Mouse (Mus musculus) cerebellum, postnatal 14 days (tissue): ENCODE results near the gene Tex33.

Experiments used
- DNase-seq, 2 experiments: peaks; one replicate each; pipeline ENCODE4 v3.0.0; 2021; ENCODE audit warnings: mixed read lengths in 2 of 2

Gene Tex33

GRCm38 (mm10) chr15:78413719-78414117 is 18.0 kb upstream of the Tex33 start:
- no peak for DNase-seq

- no peak for DNase-seq
These were observed 17.5 kb upstream of the Tex33 start for GRCm38 (mm10) chr15:78413083-78413718.

DNA sequence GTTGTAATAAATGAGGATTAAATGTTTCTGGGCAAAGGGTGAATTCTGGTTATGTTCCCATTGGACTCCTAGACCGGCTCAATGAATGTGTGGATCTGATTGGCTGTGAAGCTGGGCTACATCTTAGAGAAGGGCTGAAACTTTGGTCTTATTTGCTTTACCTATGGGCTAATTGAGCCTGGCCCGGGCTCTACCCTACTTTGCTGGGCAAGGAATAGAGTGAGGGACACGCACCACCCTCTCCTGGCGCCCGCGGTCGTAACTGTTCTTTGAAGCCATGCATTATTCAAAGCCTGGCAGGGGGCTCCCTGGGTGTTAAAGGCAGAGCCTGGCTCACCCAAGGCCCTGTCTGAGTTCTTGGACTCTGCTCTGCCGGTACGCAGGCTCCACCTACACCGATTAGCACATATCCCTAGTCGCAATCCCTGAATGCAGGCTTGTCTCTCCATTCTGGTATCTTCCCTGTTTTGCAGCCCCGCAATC is 13.9 kb upstream of the Tex33 start:
- no peak for DNase-seq

- peak; percentile 92 to 94 for DNase-seq
These were observed 10.7 kb upstream of the Tex33 start, which contains the start of gene Mpst for GRCm38 (mm10) chr15:78406293-78406934. Mpst (plus strand) TSS chr15:78406416.

DNA sequence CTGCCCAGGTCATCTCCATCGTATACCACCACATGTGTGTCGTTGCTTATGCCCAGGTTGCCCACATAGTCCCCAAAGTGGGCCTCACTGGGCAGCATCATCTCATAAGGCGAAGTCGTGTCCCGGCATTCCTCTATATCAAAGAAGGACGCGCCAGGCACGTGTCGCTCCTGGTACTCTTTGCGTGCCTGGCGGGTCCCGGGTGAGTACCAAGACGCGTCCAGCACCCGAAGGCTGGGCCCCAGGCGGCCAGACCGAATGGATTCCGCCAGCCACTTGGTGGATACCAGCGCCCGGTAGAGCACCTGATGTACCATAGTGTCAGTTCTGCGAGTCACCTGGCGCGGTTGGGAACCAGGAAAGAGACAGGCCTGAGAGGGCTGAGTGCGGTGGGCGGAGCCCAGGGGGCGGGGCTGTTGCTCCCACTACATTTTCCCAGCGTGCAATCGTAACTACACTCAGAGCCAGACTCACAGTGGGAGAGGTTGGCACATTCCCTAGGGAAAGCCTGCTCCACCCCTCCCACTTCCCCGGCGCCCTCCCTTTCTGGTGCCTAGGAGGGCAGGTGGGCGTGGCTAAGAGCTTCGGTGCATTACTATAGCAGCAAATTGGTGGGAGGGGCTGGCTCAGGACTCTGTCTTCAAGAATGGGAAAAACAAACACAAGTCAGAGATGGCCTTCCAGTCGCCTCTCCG is 10.0 kb upstream of the Tex33 start, which contains the start of gene Tst:
Tst (minus strand) TSS at position 391 of the 695 bp plus-strand sequence.
- DNase-seq, result peak; percentile 89 to 90

DNA sequence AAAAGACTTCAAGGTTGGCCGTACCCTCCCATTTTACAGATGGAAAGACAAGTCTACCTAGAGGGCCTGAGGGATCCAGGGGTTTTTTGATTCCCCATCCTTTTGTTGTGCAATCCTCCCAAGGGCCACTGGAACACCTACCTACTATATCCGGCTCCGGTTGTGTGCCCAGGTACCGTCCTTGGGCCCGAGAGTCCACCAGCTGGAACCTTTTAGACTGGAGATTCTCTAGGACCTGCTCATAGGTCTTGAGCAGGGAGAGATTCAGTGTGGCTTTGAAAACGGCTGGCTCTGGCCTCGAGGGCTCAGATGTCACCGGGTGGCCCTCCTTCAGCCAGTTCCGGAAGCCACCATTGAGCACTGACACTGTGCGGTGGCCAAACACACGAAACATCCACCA is 9.4 kb upstream of the Tex33 start:
- no peak for DNase-seq

DNA sequence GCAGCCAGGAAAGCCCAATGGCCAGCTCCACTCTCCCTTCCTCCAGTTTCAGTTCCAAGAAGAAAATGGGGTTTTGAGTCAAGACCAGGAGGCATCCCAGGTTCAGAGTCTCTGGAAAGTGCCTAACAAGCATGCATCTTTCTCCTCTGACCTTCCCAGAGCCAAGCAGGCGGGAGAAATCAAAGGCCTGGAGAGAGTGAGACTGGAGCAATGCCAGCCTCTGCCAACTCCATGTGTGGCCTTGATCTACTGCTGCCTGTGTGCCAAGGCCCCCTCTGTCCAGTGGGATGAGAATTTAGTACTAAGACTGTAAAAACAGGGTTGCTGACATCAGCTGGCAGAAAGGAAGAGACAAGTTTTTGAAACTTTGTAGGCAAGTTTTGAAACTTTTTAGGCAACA is 8.2 kb upstream of the Tex33 start:
- peak; percentile 70 to 74 for DNase-seq

- peak in 1 of 2 experiments; percentile 23 for DNase-seq
These were observed 7.6 kb upstream of the Tex33 start for GRCm38 (mm10) chr15:78403301-78403741.

GRCm38 (mm10) chr15:78402423-78402822 is 6.7 kb upstream of the Tex33 start:
- peak in 1 of 2 experiments; percentile 52 for DNase-seq

DNA sequence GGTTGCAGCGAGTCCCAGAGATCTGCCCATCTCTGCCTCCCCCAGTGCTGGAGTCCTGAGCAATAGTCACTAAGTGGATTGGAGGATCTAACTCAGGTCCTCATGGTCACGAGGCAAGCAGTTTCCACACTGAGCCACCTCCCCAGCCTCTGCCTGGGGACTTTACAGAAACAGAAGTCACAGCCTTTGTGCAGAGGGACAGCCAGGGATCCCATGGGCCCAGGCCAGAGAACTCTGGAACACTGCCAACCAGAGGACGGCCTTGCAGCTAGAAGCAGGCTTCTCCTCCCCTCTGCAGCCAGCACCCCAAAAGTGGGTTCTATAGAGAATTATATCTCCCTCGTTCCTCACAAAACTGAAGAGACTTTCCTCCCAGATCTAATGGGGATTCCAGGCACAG is 6.2 kb upstream of the Tex33 start:
- DNase-seq, result peak; percentile 71 to 78

GRCm38 (mm10) chr15:78401345-78401744 is 5.6 kb upstream of the Tex33 start:
- peak; percentile 42 to 53 for DNase-seq

- DNase-seq, result no peak
These were observed 4.9 kb downstream of the Tex33 start for GRCm38 (mm10) chr15:78390855-78391254.

- no peak for DNase-seq
These were observed 10.1 kb downstream of the Tex33 start for GRCm38 (mm10) chr15:78385564-78385963.

DNA sequence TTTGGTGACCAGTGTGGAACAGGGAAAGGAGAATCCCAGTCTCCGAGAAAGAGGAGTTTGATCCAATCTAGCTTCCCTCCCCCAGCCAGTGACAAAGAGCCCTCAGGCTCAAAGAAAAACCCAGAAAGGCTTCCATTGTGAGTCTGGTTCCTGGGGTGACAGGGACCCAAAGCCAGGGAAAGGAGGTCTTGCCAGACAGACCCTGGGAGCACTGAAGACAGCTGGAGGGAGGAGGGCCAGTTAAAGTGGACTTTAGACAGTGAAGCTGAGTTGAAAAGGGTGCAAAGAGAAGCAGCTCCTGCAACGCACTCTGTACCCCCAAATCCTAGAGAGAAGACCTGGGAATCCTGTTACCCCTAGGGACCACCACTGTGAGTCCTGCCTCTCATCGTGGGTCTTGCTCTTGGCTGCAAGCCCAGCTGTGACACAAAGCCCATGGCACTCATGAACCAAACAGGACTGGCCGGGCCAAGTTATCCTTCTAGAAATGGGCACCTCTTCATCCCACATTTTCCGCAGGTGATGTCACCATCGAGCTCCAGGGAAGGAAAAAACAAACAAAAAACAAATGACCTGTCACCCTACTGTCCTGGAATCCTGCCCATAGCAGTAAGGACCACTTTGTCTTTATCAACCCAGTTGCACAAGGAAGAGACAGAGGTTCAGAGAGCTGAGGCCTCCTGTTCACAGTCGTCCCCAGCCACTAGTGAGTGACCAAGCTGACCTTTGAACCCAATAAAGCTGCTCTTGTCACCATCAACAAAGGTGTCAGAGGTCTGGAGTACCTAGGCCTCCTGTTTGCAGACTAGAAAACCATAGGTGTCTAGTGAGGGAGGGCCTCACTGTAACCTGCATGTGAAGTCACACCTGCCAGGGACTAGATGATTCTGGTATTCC is 11.2 kb downstream of the Tex33 start:
- DNase-seq, result no peak

DNA sequence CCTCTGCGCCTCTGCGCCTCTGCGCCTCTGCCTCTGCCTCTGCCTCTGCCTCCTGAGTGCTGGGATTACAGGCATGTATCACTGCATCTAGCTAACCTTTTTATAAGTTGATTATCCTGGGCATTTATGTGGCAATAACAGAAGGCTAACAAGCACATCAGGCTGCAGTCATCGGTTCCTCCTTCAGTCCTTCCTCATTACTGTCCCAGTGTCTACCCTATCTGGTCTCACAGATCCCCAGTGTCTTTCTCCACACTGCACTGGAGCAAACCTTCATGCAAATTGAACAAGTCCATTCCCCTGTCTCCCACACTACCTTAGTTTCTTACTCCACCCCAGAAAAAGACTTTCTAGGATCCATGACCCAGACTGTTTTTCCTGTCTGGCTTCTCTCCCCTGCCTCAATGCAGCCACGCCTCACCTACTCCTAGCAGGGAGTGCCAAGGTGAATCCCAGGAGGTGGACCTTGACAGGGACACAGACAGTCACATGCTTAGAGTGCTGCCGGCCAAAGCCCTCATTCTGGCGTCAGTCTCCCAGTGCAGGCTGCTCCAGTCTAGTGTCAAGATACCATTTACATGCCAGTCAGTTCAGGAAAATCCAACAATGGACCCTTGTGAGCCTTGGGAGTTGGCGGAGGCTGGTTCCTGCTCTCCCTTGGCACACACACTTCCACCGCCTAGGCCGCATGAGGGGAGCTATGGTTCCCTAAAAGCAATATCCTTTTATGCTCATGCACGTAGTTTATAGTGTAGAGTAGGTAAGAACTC is 12.1 kb downstream of the Tex33 start:
- DNase-seq, result peak in 1 of 2 experiments; percentile 45

DNA sequence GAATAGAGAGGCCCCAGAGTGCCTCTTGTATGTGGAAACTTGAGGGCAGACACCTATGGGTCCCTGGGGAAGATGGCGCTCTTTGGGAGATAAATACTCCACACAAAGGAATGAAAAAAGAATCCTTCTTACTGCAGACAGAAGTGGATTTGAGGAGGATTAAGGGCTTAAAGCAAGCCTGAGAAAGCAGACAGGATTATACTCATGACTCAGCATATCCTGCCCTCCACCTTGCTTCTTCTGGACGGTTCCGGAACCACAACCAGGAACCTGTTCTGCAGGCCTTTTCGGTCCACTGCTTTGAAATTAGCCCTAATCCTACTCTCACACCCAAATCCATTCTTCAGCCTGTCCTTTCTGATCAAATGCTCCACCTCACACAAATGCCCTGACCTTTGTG is 13.6 kb downstream of the Tex33 start:
- no peak for DNase-seq

DNA sequence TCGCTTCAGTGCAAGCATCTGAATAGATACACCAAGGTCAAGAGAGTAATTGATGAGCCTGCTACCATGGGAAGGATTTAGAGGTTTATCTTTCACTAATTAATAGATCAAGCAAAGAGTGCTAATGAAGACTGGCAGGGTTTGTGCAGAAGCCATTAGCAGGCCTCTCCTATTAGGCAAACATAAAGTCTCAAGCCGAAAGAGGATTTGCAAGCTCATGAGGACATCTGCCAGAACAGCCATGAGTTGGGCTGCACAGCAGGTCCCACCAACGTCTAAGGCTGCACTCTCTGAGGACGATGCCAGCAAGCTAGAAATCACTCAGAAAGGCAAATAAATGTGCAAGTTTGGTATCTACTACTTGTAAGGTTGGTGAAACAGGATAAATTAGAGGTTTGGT is 15.0 kb downstream of the Tex33 start:
- DNase-seq, result peak in 1 of 2 experiments; percentile 30

DNA sequence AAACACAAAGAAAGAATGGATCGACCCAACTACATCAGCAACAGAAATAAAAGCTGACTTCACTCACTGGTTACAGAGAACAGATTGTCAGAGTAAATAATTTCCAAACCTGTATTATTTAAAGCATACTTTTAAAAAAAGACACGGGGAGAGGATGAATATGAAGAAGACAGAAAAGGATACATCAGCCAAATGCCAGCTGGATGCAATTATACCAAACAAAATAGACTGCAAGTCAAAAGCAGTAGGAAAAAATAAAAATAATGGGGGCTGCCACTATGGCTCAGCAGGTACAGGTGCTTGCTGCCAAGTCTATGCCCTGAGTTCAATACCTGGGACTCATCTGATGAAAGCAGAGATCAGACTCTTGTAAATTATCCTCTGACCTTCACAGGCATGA is 15.5 kb downstream of the Tex33 start:
- no peak for DNase-seq

DNA sequence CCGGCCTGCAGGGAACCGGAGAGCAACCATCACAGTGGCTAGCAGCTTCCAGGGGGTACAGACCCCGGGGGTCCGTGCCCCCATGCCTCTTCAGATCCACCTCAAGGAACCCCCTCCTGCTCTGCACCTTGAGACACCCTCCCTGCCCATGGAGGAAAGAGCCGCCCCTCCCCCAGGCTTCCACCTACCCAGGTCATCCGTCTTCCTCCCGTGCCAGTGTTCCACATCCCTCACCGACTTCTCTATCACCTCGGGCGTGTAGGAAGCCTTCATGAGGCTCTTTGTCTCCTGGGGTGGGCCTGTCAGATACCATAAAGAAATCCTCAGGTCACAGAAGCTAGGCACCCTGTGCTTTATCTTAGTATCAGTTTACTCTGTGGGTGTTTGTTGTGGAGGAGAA is 17.2 kb downstream of the Tex33 start:
- DNase-seq, result no peak

DNA sequence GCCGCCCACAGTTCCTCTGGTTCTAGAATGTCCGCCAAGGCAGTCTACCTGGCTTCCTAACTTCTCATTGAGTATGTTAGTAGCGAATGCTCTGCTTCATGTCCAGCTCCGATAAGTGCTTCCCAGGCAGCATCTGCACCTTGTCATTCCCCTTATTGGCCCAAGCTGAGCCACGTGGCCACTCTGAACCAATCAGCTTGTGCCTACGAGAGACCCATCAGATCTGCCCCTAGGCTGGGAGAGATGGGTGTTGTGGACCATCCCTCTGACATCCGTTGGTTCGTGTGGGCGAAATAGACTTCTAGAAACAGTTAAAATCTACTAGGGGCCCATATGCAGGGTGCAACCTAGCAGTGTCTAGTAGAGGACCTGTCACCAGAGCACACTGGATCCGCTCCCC is 17.9 kb downstream of the Tex33 start:
- no peak for DNase-seq

GRCm38 (mm10) chr15:78374204-78374603 is 21.5 kb downstream of the Tex33 start:
- DNase-seq, result peak; percentile 90 to 92

GRCm38 (mm10) chr15:78372796-78373195 is 22.9 kb downstream of the Tex33 start:
- DNase-seq, result no peak
